Mouse (Mus musculus) small intestine, adult 2 months (tissue): ENCODE data around the gene Ndufa4l2. TPM values are rescaled to one million over a fixed set of nuclear protein-coding genes. Genes with fewer than 3 reads are reported as not detected.
A peak's percentile ranks its signal among the peaks of the same experiment; 100 is the strongest.

Source experiments
- H3K27ac ChIP-seq: fragments of 200-500 bp; 2 replicates; pipeline ENCODE4 v1.5.1; 2012; ENCODE audit warnings: low read depth, low read length, control low read depth, inconsistent platforms; ENCODE audit not compliant: insufficient read depth
- H3K27me3 ChIP-seq: fragments of 200-500 bp; 2 replicates; pipeline ENCODE4 v1.6.1; 2012; ENCODE audit warnings: mild to moderate bottlenecking, moderate library complexity, low read length, inconsistent platforms; ENCODE audit not compliant: control insufficient read depth, insufficient read depth
- H3K36me3 ChIP-seq: fragments of 200-500 bp; 2 replicates; pipeline ENCODE4 v1.6.1; 2012; ENCODE audit warnings: mild to moderate bottlenecking, low read length, control low read depth, inconsistent platforms; ENCODE audit not compliant: control insufficient read depth, insufficient read depth
- H3K4me1 ChIP-seq: fragments of 200-500 bp; 2 replicates; pipeline ENCODE4 v1.6.1; 2012; ENCODE audit warnings: low read length, inconsistent platforms, mixed read lengths; ENCODE audit not compliant: control insufficient read depth, insufficient read depth, insufficient read length
- H3K4me3 ChIP-seq: fragments of 200-500 bp; 2 replicates; pipeline ENCODE4 v1.5.1; 2012; ENCODE audit warnings: low read depth, mild to moderate bottlenecking, control low read depth, inconsistent platforms, low read length, moderate library complexity
- CTCF ChIP-seq: fragments of 200-500 bp; IDR thresholded peaks from 2 replicates; pipeline ENCODE4 v1.5.1; 2012; ENCODE audit warnings: low read depth, mild to moderate bottlenecking, control low read depth, inconsistent platforms, low read length, moderate library complexity, mixed read lengths; ENCODE audit not compliant: insufficient replicate concordance, insufficient read length; ENCODE audit errors: extremely low read depth
- POLR2A ChIP-seq: fragments of 200-500 bp; IDR thresholded peaks from 2 replicates; pipeline ENCODE4 v1.6.1; 2012; ENCODE audit warnings: low read depth, mild to moderate bottlenecking, control low read depth, inconsistent platforms, low read length, moderate library complexity
- WGBS: fragments of 180-500 bp; shearing (Covaris S2); methylation state at CpG from one replicate; pipeline ENCODE4 v1.1.7; 2018; 5-methylcytosine and 5-hydroxymethylcytosine counted together
- polyA plus RNA-seq: library from polyadenylated mRNA; depleted of rRNA; stranded (reverse); fragments of >200 nt; gene quantifications from 2 replicates; pipeline ENCODE4 v1.2.3, GENCODE M21; 2012

Gene Ndufa4l2
- polyA plus RNA-seq, 1 experiment, result 5.6 TPM

GRCm38 (mm10) chr10:127510895-127511617, 3.7 kb upstream of the Ndufa4l2 start:
- peaks cover 20% of the 10 kb centered on the region for H3K4me1 ChIP-seq
- H3K27me3 ChIP-seq, result peaks cover 35% of the 10 kb centered on the region
- no peak overlapping the region for H3K27ac ChIP-seq
- peak overlapping the region; percentile 64 for H3K4me3 ChIP-seq
- no peak for TF ChIP-seq CTCF
- TF ChIP-seq POLR2A, result no peak
- H3K36me3 ChIP-seq, result no peaks in the 10 kb centered on the region
- 30% methylated on average over 11 of the region's 11 CpGs for WGBS

- Histone ChIP-seq H3K4me1 (peaks cover 25% of the 10 kb centered on the region), H3K4me3 (peak overlapping the region; percentile 64), H3K27ac (peak overlapping the region; percentile 10; the same call in 1 of the 2 replicates), H3K27me3 (peaks cover 35% of the 10 kb centered on the region), H3K36me3 (no peaks in the 10 kb centered on the region)
- WGBS, result 1% methylated on average over 45 of the region's 46 CpGs
- TF ChIP-seq CTCF, result 0 out of 2 replicates have a peak, but pooled peaks have one; percentile 8
- no peak for TF ChIP-seq POLR2A
These were observed 3.0 kb upstream of the Ndufa4l2 start for GRCm38 (mm10) chr10:127511634-127512306.

- Histone ChIP-seq H3K4me1 (peaks cover 26% of the 10 kb centered on the region), H3K36me3 (no peaks in the 10 kb centered on the region), H3K27ac (peak overlapping the region; percentile 10; the same call in 1 of the 2 replicates), H3K27me3 (peaks cover 35% of the 10 kb centered on the region), H3K4me3 (peak overlapping the region; percentile 64)
- 1% methylated on average over 7 of the region's 7 CpGs for WGBS
- TF ChIP-seq CTCF (no peak), POLR2A (no peak)
These were observed 2.5 kb upstream of the Ndufa4l2 start for GRCm38 (mm10) chr10:127512307-127512666.

DNA sequence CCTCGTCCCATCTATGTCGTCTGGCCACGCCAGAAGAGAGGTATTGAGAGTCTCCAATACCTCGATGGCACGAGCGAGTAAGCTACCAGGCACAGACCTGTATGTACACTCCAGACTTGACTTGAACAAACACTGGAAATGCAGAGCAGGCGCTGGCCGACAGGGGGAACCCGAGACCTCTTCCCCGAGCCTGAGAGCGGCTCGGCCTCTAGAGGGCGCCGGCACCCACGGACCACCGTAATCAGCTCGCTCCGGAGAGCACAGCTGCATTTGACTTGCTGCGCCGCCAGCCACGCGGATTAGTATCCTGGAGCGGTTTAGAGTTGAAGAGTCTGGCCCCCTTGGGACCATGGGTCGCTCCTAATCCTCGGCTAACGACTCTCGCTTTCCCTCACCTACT, 2.0 kb upstream of the Ndufa4l2 start:
- Histone ChIP-seq H3K36me3 (peaks cover 2% of the 10 kb centered on the region; the same call in 1 of the 2 replicates), H3K4me3 (peak overlapping the region; percentile 64), H3K27me3 (peaks cover 35% of the 10 kb centered on the region), H3K4me1 (peaks cover 26% of the 10 kb centered on the region), H3K27ac (no peak overlapping the region)
- TF ChIP-seq POLR2A (no peak), CTCF (peak; percentile 100)
- WGBS, result under 1% methylated on average over 27 of the region's 27 CpGs

DNA sequence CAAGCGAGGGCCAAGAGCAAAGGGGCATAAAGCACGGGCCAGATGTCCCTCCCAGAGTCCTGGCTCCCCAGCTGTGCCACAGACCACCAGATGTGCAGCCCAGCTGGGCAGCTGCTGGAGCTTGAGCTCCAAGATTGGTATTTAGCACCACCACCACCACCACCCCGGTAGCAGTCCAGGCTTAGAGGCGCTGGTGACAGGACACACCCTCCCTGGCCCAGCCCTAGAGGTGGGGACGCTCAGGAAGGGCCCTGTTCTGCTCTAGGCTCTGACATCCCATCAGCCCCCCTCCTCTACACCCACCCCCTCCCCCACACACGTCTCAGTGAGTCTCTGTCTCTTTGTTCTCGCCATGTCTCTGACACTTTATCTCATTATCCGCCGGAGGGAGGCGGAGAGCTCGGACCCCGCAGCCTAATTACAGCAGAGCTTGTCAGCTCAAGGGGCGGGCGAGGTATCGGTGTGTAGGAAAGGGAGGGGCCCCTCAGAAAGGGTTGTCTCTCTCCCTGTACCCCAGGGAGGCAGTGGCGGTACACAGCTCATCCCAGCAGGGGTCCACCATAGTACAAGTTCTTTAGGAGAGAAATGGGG, 1.2 kb upstream of the Ndufa4l2 start:
- Histone ChIP-seq H3K4me3 (peak overlapping the region; percentile 49; the same call in 1 of the 2 replicates), H3K27ac (no peak overlapping the region), H3K4me1 (peaks cover 25% of the 10 kb centered on the region), H3K27me3 (peaks cover 35% of the 10 kb centered on the region), H3K36me3 (peaks cover 7% of the 10 kb centered on the region; the same call in 1 of the 2 replicates)
- WGBS, result 6% methylated on average over 16 of the region's 16 CpGs
- no peak for TF ChIP-seq POLR2A
- no peak for TF ChIP-seq CTCF

- H3K36me3 ChIP-seq, result peaks cover 7% of the 10 kb centered on the region; the same call in 1 of the 2 replicates
- TF ChIP-seq POLR2A (no peak), CTCF (no peak)
- WGBS, result 47% methylated on average over 13 of the region's 13 CpGs
- no peak overlapping the region for H3K4me3 ChIP-seq
- peaks cover 34% of the 10 kb centered on the region for H3K27me3 ChIP-seq
- H3K27ac ChIP-seq, result no peak overlapping the region
- peaks cover 22% of the 10 kb centered on the region for H3K4me1 ChIP-seq
These were observed 562 bp upstream of the Ndufa4l2 start for GRCm38 (mm10) chr10:127514111-127514698.

DNA sequence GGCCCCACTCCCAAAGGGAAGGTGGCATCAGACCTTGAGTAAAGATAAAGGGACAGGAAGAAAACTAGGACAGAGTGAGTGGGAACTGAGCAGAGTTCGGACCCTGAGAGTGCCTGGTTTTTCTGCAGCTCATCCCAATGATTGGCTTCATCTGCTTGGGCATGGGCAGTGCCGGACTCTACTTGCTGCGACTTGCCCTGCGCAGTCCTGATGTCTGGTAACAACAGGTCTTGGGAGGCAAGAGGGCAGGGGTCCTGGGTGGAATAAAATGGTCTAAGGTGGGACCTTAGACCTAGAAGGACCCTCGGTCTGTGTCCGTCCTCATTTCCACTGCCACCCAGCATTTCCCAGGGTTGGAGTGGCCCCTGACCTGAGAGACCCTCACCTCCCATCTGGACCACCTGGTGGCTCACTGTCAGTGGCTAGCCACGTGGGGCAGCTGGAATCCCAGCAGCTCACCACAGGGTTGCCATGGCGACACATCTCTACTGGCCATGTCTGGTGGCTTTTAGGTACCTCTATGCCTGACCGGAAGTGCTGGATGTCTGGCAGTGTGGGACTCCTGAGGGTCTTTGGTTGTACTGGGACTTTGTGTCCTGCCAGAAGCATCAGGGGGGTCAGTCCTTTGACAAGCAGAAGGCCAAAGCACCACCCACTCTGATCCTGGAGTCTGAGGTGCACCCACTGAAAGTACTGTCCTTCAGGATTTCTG, 660 bp downstream of the Ndufa4l2 start:
- peaks cover 19% of the 10 kb centered on the region for H3K4me1 ChIP-seq
- TF ChIP-seq CTCF (no peak), POLR2A (no peak)
- H3K27me3 ChIP-seq, result peaks cover 27% of the 10 kb centered on the region
- peaks cover 10% of the 10 kb centered on the region for H3K36me3 ChIP-seq
- WGBS, result 67% methylated on average over 9 of the region's 9 CpGs
- H3K4me3 ChIP-seq, result 0 out of 2 replicates have a peak overlapping the region, but pooled peaks have one; percentile 0
- H3K27ac ChIP-seq, result no peak overlapping the region
